Mouse (Mus musculus) cerebellum, adult 11-12 months (tissue): ENCODE data around the gene Paics.
"Not testable (repeated sequence)": the region's sequence is repeated elsewhere in the genome, so short reads cannot be mapped to it uniquely, and the experiment has no call there.

ENCODE experiments used
- DNase-seq: peaks from one replicate; pipeline ENCODE4 v3.0.0; 2022

Gene Paics

GRCm38 (mm10) chr5:76951106-76952027 lies at the start of gene Paics, which contains the start of gene Ppat:
Gene Paics (plus strand): TSS chr5:76951307.
Gene Ppat (minus strand): TSS chr5:76951578.
- peak; percentile 98 for DNase-seq

- DNase-seq: no peak
Observed at GRCm38 (mm10) chr5:76902131-76902530, 49.0 kb upstream of the Paics start.

DNA sequence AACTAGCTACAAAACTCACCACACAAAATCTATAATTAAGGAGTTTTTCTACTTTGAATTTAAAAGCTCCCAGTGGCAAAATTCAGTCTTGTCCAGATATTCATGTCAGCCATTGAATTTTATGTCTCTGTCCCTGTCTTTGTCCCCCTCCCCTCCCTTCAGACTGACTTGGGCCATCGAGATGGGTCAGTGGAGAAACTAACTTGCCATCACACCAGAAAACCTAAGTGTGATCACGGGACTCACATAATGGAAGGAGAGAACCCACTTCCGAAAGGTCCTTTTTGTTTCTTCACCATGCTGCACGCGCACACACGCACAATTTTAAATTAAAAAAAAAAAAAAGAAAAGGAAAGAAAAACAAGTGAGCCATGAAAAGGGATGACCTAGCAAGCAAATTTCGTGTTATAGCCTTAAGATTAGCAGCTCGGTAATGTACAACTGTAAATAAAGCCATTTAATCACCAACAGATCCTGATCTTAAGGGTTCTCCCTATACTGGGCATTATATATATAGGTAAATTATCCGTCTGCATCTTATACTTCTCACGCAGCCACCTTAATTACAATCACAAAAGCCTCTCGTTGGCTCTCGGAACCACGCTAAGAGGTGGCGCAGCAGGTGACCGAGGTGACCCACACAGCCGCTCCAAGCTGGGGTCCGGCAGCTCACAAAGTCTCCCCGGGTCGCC lies 46.2 kb upstream of the Paics start:
- no peak for DNase-seq

DNA sequence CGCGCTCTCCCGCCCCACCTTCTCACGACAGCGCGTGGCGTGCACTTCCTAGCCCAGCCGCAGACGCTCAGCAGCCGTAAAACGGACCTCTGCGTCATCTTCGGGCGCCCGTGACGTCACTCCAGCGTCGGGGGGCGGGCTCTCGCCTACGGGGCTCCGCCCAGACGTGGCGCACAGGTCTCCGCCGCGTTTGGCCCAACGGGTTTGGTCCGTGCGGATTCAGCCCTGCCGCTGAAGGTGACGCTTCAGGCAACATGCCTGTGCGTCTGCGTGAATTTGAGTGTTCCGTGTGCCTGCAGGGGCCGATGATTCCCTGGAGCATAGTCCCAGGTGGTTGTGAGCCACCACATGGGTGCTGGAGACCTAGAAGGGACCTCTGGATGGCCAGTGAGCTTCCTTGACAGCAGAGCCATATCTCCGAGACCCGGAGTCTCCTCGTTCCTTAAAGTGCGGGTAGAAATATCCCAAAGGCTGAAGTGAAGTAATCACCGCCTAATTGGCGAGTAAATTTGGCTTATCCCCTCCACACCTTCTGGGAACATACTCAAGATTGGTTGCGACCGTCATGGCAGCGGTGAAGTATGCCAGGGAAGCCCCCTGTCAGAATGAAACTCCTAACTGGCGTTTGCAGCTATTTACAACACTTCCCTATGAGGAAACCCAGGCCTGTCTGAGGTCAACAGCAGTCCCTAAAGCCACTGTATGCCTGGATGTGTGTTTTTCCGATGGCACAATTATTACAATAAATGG lies 45.5 kb upstream of the Paics start, which contains the start of gene Aasdh:
Aasdh (minus strand) TSS at position 110 of the 750 bp plus-strand sequence.
- peak; percentile 96 for DNase-seq

DNA sequence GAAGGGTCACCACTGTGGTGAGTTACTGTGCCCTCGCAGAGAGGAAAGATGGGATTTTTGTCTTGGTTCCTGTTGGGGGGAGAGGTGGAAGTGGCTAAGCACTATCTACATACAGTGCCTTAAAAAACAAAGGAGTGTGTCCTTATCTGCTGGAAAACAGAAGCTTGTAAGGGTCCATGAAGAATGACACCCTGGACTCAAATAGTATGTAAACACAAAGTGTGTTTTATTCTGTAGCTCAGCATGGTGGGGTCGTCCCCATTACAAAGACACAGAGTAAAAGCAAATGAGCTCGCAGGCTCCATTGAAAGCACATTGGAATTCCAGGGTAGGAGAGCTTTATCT lies 45.0 kb upstream of the Paics start:
- no peak for DNase-seq

- no peak for DNase-seq
Observed at GRCm38 (mm10) chr5:76910807-76911206, 40.3 kb upstream of the Paics start.

- DNase-seq: not testable (repeated sequence)
Observed at GRCm38 (mm10) chr5:76912522-76912921, 38.6 kb upstream of the Paics start.

DNA sequence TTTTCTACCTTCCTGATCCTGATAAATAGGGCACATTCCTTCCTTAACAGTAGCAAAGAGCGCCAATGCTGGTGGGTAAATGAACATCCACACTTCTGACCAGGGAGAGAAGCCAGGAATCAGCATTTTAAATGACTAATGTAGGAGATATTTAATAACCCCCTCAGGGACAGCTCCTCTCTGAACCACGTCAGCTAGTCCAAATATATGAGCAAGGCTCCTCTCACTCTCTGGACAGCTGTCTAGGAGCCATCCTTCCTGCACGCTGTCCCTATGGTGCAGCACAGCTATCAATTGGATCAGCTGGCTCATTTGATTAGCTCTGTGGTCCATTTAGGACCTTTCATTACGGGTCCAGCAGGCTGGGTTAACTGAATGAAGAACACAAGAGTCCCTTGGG lies 28.3 kb upstream of the Paics start:
- no peak for DNase-seq

DNA sequence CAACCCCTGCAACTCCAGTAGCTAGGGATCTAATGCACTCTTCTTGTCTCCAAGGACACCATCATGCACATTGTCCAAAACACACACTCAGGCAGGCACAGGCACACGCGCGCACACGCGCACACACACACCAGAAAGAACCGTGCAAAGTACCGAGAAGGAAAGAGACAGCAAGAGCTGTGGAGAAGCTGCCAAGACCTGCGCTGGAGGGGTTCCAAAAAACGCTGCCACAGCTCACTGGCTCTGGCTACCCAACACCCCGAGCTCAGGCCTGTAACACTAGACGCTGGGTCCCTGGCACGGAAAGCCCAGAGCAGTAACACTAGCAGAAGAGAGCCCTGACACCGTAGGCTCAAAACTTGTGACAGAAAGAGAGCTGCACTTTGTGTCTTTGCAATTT lies 27.7 kb upstream of the Paics start:
- DNase-seq: peak; percentile 66

DNA sequence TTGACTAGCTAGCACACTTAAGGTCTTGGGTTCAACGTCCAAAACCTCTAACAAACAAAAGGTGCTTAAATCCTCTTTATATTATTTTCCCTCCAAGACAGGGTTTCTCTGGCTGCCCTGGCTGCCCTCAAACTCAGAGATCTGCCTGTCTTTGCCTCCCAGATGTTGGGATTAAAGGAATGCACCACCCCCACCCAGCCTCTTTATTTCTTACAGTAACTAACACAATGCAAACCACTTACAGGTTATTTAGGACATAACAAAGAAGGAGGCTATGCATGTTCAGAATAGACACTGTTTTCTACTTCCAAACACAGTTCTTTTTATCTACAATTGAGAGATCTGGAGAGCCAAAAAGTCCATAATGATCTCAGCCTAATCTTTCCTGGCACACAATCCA lies 26.8 kb upstream of the Paics start:
- DNase-seq: no peak

DNA sequence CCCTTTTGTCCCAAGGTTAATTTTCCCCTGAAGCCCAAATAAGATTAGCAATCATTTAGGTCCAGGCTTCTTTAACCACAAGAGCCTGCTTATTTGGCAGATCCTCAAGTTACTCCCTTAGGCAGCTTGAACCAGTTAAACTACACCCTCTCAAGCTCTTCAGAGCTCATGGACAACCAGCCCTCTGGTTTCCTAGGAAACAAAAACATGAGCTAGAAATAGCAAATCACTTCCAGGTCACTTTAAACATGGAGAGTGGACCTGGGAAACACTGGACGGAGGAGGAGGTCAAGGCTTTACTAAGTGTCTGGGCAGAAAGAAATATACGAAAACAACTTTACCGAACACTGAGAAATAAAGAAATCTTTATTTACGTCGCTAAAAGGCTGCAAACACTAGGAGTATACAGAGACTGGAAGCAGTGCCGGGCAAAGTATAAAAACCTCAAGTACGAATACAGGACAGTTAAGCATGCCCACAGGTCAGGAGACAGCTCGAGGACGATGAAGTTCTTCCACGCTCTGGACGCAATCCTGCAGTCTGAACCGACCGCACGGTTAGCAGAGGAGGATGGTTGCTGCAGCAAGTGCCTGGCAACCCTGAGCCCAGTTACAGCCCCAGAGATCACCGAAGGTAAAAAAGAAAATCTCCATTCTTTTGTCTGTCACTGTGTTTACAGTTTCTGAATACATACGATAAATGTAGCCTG lies 22.8 kb upstream of the Paics start:
- no peak for DNase-seq

GRCm38 (mm10) chr5:76929180-76929877 lies 21.8 kb upstream of the Paics start:
- no peak for DNase-seq

DNA sequence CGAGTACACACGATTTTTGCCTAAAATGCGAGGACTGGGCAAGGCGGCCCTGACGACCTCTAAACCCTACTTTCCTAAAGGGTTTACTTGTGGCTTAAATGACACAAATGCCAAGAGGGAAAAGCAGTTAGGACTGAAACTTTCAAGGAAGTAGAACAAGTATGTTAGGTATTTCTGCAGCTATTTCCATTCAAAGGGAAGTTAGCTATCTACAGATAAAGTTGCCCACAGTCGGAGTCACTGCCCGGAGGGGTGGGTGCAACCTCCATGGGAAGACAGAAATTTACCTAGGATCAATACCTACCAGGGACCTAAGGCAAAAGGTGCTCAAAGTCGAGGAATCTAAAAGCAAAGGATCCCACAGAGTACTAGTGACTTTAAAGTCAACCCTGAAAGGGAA lies 11.4 kb upstream of the Paics start:
- no peak for DNase-seq

DNA sequence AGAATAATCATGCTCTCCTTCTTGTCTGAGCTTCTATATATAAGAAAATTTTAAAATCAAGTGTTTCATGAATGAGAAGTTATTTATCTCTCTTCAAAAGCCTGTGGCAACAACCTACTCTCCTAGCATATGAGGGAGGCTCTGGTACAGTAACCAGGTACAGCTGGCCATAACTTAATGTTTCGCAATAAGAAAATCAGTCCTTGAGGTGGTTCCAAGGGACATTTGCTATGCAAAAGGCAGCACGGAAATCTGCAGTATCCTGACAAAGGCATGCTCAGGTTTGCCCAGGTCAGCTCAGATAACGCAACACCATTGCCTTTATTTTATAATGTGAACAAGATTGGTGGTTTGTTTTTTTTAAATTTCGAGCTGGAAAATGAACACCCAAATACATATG lies 9.1 kb upstream of the Paics start:
- no peak for DNase-seq

GRCm38 (mm10) chr5:76942505-76942904 lies 8.6 kb upstream of the Paics start:
- DNase-seq: no peak

- no peak for DNase-seq
Observed at GRCm38 (mm10) chr5:76944965-76945677, 6.0 kb upstream of the Paics start.

DNA sequence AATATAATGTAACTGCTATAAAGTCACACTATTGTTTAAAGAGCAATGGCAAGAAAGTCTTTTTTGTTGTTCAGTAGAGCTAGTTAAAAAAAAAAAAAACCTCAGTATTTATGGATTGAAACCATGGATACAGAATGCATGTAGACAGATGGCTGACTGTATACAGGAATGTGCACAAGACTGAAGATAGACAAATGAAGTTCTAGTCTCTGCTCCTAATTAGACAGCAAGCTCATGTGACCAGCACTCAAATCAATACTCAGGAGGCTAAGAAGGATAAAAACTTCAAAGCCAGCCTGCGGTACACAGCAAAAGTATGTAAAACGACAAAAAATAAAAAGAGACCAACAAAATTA lies 5.5 kb upstream of the Paics start:
- no peak for DNase-seq

DNA sequence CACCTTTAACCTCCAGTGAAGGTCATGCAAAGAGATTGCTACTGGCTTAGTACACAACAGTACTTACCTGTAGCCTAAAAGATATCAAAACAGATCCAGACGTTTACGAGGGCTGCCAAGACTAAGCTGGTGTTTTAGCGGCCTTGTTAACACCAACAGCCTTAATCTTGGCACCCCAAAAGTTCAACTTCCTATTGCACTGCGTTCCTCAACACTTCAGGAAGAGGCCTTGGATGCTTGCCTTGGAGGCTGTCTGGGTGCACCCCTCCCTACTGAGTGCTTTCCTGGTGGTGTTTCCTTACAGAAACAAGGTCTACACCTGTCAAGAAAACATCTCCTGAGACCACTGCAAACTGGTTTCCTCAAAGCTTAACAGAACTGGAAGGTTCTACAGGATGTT lies 4.0 kb upstream of the Paics start:
- no peak for DNase-seq

GRCm38 (mm10) chr5:76947758-76948157 lies 3.3 kb upstream of the Paics start:
- no peak for DNase-seq

DNA sequence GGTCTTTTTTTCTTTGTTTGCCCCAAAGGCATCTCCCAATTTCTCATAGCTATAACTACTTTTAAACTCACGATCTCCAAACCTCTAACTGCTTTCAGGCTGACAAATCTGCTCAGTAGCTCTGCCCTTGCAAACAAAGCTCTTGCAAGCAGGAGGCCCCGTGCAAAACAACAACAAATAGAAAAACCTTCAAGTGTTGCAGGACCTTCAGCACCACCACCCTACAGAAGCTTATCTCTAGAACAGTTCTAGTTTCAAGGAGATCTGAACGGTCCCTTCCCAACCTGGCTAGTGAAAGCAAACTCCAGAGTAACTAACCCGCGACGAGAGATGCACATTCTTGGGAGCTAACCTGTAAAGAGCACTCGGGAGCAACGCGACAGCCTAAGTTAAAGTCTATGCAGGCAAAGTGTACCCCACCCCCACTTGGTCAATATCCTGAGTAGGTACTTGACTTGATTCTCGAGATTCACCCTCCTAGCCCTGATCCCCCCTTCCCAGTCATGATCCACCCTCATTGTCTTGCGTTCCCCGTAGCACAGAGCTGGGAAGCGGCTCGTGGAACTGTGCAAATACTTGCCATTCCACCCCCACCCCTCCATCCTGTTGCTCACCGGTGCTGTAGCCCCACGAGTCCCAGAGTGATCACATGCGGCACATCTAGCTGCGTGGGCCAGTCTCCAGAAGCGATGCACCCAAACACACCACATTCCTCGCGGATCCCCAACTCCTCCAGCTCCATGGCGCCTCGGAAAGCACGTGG lies 583 bp upstream of the Paics start:
- no peak for DNase-seq
